Mouse (Mus musculus) frontal cortex, adult (tissue): ENCODE results near the gene Ms4a4d.

Source experiments
- ATAC-seq: cut with Nextera tagmentation; 2 replicates; pipeline ENCODE4 v1.9.2; 2017; ENCODE audit warnings: mild to moderate bottlenecking, moderate library complexity, mixed read lengths; ENCODE audit not compliant: low TSS enrichment

The Ms4a4d gene

DNA sequence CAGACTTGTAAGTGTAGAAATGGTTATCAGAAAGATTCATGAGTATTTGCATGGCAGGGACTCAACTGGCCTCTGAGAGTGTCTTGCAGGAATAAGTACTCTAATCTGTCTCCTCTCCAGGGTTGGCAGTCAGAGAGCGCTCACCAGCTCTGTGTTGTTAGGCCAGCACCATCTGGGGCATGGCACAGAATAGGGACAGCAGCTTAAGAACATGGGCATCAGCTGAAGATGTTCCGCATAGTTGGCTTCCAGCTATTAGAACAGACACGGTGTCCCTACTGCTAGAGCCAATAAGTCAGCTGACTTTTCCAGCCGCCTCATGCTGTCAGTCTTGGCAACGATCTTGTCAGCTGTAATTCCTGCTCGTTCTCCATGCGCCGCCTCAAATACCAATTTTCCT, 38.4 kb downstream of the Ms4a4d start:
- no peak for ATAC-seq

DNA sequence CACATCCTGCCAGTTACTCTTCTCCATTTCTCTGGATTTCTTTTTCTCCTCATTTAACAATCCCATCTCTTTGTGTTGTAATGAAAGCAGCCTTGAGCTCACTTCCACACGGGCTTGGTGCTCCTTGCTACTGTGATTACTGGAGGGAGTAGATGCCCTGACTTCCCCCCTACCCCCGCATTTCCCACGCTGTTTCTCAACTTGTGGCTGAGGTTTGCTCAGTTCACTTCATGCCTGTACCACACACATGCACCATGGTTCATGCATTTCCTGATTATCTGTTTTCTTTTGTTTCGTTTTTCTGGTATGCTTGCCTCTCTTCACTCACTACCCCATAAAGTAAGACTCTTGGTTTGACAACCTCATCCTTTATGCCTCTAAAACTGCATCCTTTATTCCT, 52.6 kb downstream of the Ms4a4d start:
- ATAC-seq: no peak

GRCm38 (mm10) chr19:11589891-11590449, 53.4 kb downstream of the Ms4a4d start:
- ATAC-seq: no peak

DNA sequence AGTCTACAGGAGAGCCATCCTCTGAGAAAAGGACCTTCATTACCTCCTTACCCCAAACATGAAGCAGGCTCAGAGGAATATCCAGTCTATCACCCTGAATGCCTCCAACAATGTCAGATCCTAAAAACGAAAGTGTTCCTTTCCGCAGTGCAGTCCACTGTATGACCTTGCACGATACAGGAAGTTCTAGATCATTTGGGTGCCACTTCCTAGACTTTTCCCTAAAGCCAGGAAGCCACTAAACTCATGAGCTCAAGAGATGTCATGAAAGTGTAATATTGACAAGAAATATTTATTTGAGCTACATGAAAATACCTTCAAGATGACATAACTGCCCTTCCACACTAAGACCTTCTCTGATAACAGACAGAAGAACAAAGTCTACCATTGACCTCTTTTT, 64.7 kb downstream of the Ms4a4d start:
- no peak for ATAC-seq

DNA sequence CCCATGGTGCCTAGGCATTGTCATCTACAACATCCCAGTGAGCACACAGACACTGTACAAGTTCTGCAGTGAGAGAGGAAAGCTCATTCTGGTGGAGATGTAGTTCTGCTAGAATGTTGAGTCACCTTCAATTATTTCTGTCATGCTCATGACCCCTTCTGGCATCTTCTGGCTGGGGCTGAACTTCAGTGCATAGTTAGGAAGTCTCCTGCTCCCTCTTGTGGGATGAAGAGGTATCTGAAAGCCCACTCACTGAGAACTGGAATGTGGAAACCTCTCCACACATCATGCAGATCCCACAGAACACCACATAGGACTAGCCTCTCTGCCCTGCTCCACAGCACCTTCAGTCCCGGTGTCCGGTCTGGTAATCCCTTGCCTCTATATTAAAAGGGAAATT, 65.4 kb downstream of the Ms4a4d start:
- ATAC-seq: peak; percentile 85

DNA sequence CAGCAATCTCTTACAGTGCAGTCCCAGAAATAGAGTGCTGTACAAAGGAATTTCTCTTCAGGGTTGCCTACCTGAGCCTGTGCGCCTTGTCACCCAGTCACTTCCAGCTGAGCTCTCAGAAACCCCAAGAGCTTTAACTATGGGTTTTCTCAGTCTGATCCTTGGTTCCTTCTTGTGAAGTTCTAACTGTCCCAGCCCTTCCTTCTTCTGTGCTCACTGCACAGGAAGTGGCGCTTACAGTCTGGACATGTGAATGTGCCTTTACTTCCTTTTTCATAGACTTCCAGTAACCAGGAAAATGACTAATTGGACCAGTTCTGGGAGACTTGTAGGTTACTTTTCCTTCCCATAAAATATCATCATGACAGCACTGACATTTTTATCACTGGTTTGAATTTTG, 68.0 kb downstream of the Ms4a4d start, which contains the start of gene Ms4a6d:
Gene Ms4a6d, minus strand, starts transcription at position 247 of the 400 bp plus-strand sequence.
- ATAC-seq: no peak
